Mouse (Mus musculus) neural tube, embryonic 11.5 days (tissue): Measurements from ENCODE around the gene Tex30. TPM values are rescaled to one million over a fixed set of nuclear protein-coding genes. Genes with fewer than 3 reads are reported as not detected.

Source experiments
- ATAC-seq: fragments of 200-750 bp; cut with Nextera tagmentation; 2 replicates; pipeline ENCODE4 v1.8.0; 2017; ENCODE audit warnings: moderate number of reproducible peaks, mild to moderate bottlenecking, moderate TSS enrichment, moderate library complexity; ENCODE audit not compliant: insufficient read depth, low FRiP score, low TSS enrichment
- DNase-seq: peaks from one replicate; pipeline ENCODE4 v3.0.0-alpha.2; 2015; ENCODE audit warnings: low spot score
- H3K27ac ChIP-seq: fragments of 300-500 bp; sonication (generic); 2 replicates; pipeline ENCODE4 v1.5.1; 2014; ENCODE audit warnings: low read depth, mild to moderate bottlenecking, low read length
- H3K27me3 ChIP-seq: fragments of 300-500 bp; sonication (generic); 2 replicates; pipeline ENCODE4 v1.6.1; 2014; ENCODE audit warnings: mild to moderate bottlenecking, low read length, mixed read lengths; ENCODE audit not compliant: control insufficient read depth, insufficient read depth
- H3K36me3 ChIP-seq: fragments of 300-500 bp; sonication (generic); 2 replicates; pipeline ENCODE4 v1.6.1; 2014; ENCODE audit warnings: mild to moderate bottlenecking, low read length, moderate library complexity, mixed read lengths; ENCODE audit not compliant: control insufficient read depth, insufficient read depth
- H3K4me1 ChIP-seq: fragments of 300-500 bp; sonication (generic); 2 replicates; pipeline ENCODE4 v1.6.1; 2014; ENCODE audit warnings: low read length, mixed read lengths; ENCODE audit not compliant: control insufficient read depth, insufficient read depth
- H3K4me2 ChIP-seq: fragments of 300-500 bp; sonication (generic); 2 replicates; pipeline ENCODE4 v1.6.1; 2014; ENCODE audit warnings: low read depth, mild to moderate bottlenecking, moderate library complexity
- H3K4me3 ChIP-seq: fragments of 300-500 bp; sonication (generic); 2 replicates; pipeline ENCODE4 v1.5.1; 2014; ENCODE audit warnings: low read depth, low read length
- H3K9ac ChIP-seq: fragments of 300-500 bp; sonication (generic); 2 replicates; pipeline ENCODE4 v1.6.1; 2014; ENCODE audit warnings: mild to moderate bottlenecking, low read length
- H3K9me3 ChIP-seq: fragments of 300-500 bp; sonication (generic); 2 replicates; pipeline ENCODE4 v1.6.1; 2016; ENCODE audit warnings: low read length; ENCODE audit not compliant: control insufficient read depth
- WGBS: fragments of 180-500 bp; shearing (Covaris S2); extraction: QIAGEN DNeasy Blood & Tissue Kit; methylation state at CpG from one replicate; pipeline ENCODE4 v1.1.7; 2014; 5-methylcytosine and 5-hydroxymethylcytosine counted together
- polyA plus RNA-seq: library from polyadenylated mRNA; unstranded; fragments of >200 nt; fragmentation: Nextera tagmentation; extraction: Ambion mirVana; gene quantifications from 2 replicates; pipeline ENCODE4 v1.2.1, GENCODE M21; 2014

Gene Tex30
- 93.6 and 106 TPM in 2 replicates for polyA plus RNA-seq

GRCm38 (mm10) chr1:44102259-44102717, at the start of gene Tex30:
TSS of gene Tex30 (minus strand) at chr1:44102441.
- H3K4me1 ChIP-seq: no peaks in the 10 kb centered on the region
- H3K9me3 ChIP-seq: no peaks in the 10 kb centered on the region
- H3K9ac ChIP-seq: peak within 1 kb of the TSS; percentile 82
- H3K27me3 ChIP-seq: no peaks in the 10 kb centered on the region
- ATAC-seq (peak; percentile 95), DNase-seq (peak; percentile 99)
- 0% methylated on average over 55 of the region's 55 CpGs for WGBS
- peak within 1 kb of the TSS; percentile 57 for H3K4me2 ChIP-seq
- peak within 1 kb of the TSS; percentile 74 for H3K4me3 ChIP-seq
- H3K27ac ChIP-seq: peak within 1 kb of the TSS; percentile 80
- H3K36me3 ChIP-seq: no peaks in the 10 kb centered on the region

- peak overlapping the region; percentile 43 for H3K4me2 ChIP-seq
- H3K4me3 ChIP-seq: peak overlapping the region; percentile 81
- DNase-seq (no peak), ATAC-seq (0 out of 2 replicates have a peak, but pooled peaks have one; percentile 7)
- WGBS: 46% methylated on average over 6 of the region's 6 CpGs
- H3K36me3 ChIP-seq: no peaks in the 10 kb centered on the region
- no peaks in the 10 kb centered on the region for H3K27me3 ChIP-seq
- no peaks in the 10 kb centered on the region for H3K9me3 ChIP-seq
- no peak overlapping the region for H3K27ac ChIP-seq
- no peaks in the 10 kb centered on the region for H3K4me1 ChIP-seq
- H3K9ac ChIP-seq: peak overlapping the region; percentile 95
Observed at GRCm38 (mm10) chr1:44148706-44149105, 46.5 kb upstream of the Tex30 start.

GRCm38 (mm10) chr1:44147563-44148381, 45.5 kb upstream of the Tex30 start, which contains the start of gene Ercc5:
TSS of gene Ercc5 (plus strand) at chr1:44147744.
- H3K4me3 ChIP-seq: peak within 1 kb of the TSS; percentile 81
- DNase-seq: peak; percentile 93
- H3K4me1 ChIP-seq: no peaks in the 10 kb centered on the region
- H3K9ac ChIP-seq: peak within 1 kb of the TSS; percentile 95
- peak within 1 kb of the TSS; percentile 97 for H3K27ac ChIP-seq
- H3K9me3 ChIP-seq: no peaks in the 10 kb centered on the region
- H3K36me3 ChIP-seq: peaks cover 3% of the 10 kb centered on the region
- H3K27me3 ChIP-seq: no peaks in the 10 kb centered on the region
- under 1% methylated on average over 66 of the region's 66 CpGs for WGBS
- ATAC-seq: peak; percentile 97
- peak within 1 kb of the TSS; percentile 43 for H3K4me2 ChIP-seq

- Histone ChIP-seq H3K27ac (no peak overlapping the region), H3K27me3 (no peaks in the 10 kb centered on the region), H3K9ac (no peak overlapping the region), H3K36me3 (peaks cover 6% of the 10 kb centered on the region), H3K4me1 (no peaks in the 10 kb centered on the region), H3K4me3 (no peak overlapping the region), H3K9me3 (no peaks in the 10 kb centered on the region), H3K4me2 (no peak overlapping the region)
- ATAC-seq (no peak), DNase-seq (no peak)
- 94% methylated on average over 5 of the region's 5 CpGs for WGBS
Observed at GRCm38 (mm10) chr1:44142747-44143146, 40.5 kb upstream of the Tex30 start.

GRCm38 (mm10) chr1:44140232-44140631, 38.0 kb upstream of the Tex30 start:
- no peak overlapping the region for H3K4me2 ChIP-seq
- H3K4me1 ChIP-seq: no peaks in the 10 kb centered on the region
- no peak overlapping the region for H3K9ac ChIP-seq
- ATAC-seq (no peak), DNase-seq (no peak)
- no peak overlapping the region for H3K4me3 ChIP-seq
- H3K27ac ChIP-seq: no peak overlapping the region
- peaks cover 8% of the 10 kb centered on the region for H3K36me3 ChIP-seq
- no peaks in the 10 kb centered on the region for H3K9me3 ChIP-seq
- no peaks in the 10 kb centered on the region for H3K27me3 ChIP-seq
- 92% methylated on average over 4 of the region's 4 CpGs for WGBS

- Histone ChIP-seq H3K27me3 (no peaks in the 10 kb centered on the region), H3K9me3 (no peaks in the 10 kb centered on the region), H3K9ac (no peak overlapping the region), H3K4me1 (no peaks in the 10 kb centered on the region), H3K4me3 (no peak overlapping the region), H3K27ac (no peak overlapping the region), H3K36me3 (no peaks in the 10 kb centered on the region; the same call in 1 of the 2 replicates), H3K4me2 (no peak overlapping the region)
- DNase-seq: no peak
- 93% methylated on average over 4 of the region's 4 CpGs for WGBS
- no peak for ATAC-seq
Observed at GRCm38 (mm10) chr1:44129929-44130581, 27.8 kb upstream of the Tex30 start.

GRCm38 (mm10) chr1:44125590-44125989, 23.3 kb upstream of the Tex30 start:
- Histone ChIP-seq H3K4me1 (no peaks in the 10 kb centered on the region), H3K36me3 (no peaks in the 10 kb centered on the region; the same call in 1 of the 2 replicates), H3K4me3 (no peak overlapping the region), H3K9ac (no peak overlapping the region), H3K9me3 (no peaks in the 10 kb centered on the region), H3K27ac (no peak overlapping the region), H3K27me3 (no peaks in the 10 kb centered on the region), H3K4me2 (no peak overlapping the region)
- ATAC-seq (no peak), DNase-seq (no peak)
- WGBS: 91% methylated on average over 4 of the region's 4 CpGs

GRCm38 (mm10) chr1:44122256-44122655, 20.0 kb upstream of the Tex30 start:
- ATAC-seq (no peak), DNase-seq (no peak)
- no peaks in the 10 kb centered on the region for H3K9me3 ChIP-seq
- H3K36me3 ChIP-seq: no peaks in the 10 kb centered on the region
- H3K27me3 ChIP-seq: no peaks in the 10 kb centered on the region
- WGBS: 93% methylated on average over 3 of the region's 3 CpGs
- H3K4me2 ChIP-seq: no peak overlapping the region
- no peaks in the 10 kb centered on the region for H3K4me1 ChIP-seq
- H3K27ac ChIP-seq: no peak overlapping the region
- H3K4me3 ChIP-seq: no peak overlapping the region
- H3K9ac ChIP-seq: no peak overlapping the region
